Mouse (Mus musculus): ENCODE measurements at regions not wholly inside any gene's neighbourhood (a gene's known extent, or its start where the extent isn't known, plus 50 kb on each side); places are given as distances from the start of the nearest gene placed in this dataset.

GRCm38 (mm10) chr12:27619616-27620015, 277.2 kb upstream of the Sox11 start:
- TF ChIP-seq POLR2A (IDR thresholded peaks at IDR 0.05; ENCODE audit: borderline replicate concordance, insufficient read depth, low read length): no peak
- no peak for TF ChIP-seq CTCF (IDR thresholded peaks at IDR 0.05; ENCODE audit: borderline replicate concordance, insufficient read depth, low read depth, low read length)
